Mouse (Mus musculus): Measurements from ENCODE around the gene Prrc2a. TPM values are rescaled to one million over a fixed set of nuclear protein-coding genes. Genes with fewer than 3 reads are reported as not detected.

Gene Prrc2a
- polyA plus RNA-seq, 1 experiment: 352 TPM

DNA sequence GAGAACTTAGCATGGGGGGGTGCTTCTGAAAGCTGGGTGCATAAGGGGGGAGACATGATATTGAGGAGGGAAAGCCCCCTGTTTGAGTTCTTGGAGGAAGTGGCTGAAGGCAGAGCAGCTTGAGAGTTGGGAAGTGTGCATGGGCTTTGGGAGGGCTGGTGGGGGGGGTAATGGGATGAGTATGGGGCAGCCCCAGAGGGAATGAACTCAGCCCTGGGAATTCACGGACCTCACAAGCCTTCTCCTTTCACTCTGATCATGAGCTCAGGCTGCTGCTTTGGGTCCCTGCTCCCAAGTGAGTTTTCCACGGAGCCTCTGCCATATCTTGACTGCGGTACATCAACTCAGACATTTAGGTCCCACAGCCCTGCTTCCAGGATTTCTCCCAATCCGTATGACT is 37.7 kb upstream of the Prrc2a start:
- Histone ChIP-seq H3K4me1 (ENCODE audit: control insufficient read depth, insufficient read depth, insufficient read length, low read length) (peaks cover 22% of the 10 kb centered on the region), H3K4me3 (ENCODE audit: low read depth, low read length) (no peak overlapping the region), H3K36me3 (ENCODE audit: control insufficient read depth, insufficient read depth, low read length) (no peaks in the 10 kb centered on the region), H3K27me3 (ENCODE audit: control insufficient read depth, insufficient read depth, low read length) (no peaks in the 10 kb centered on the region), H3K27ac (ENCODE audit: insufficient read depth, low read depth, low read length) (peak overlapping the region; percentile 30; the same call in 1 of the 2 replicates)
- 79% methylated on average over 4 of the region's 4 CpGs for WGBS
- no peak for TF ChIP-seq POLR2A (IDR thresholded peaks at IDR 0.05; ENCODE audit: low read depth, low read length)
- TF ChIP-seq CTCF (IDR thresholded peaks at IDR 0.05; ENCODE audit: extremely low read depth, insufficient read length, insufficient replicate concordance, low read depth, low read length): no peak

DNA sequence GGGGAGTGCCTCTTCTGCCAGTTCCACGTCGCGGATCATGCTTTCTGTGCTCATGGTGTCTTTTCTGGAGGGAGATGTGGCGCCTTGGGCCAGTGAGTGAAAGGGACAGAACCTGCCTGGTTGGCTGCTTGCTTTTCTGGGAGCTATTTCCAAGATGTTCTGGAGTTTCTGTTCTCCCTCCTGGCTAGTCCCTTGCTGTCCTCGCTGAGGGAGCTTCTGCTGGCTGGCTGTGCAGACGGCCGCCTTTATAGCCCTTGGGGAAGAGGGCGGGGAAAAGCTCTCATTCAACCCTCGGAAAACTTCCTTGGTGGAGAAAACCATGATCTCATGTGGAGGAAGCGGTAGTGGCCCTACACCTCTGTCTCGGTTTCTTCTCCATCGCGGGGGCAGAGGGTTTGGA is 37.1 kb upstream of the Prrc2a start, which contains the start of gene Tnf:
TSS of gene Tnf (minus strand) at position 221 of the 400 bp plus-strand sequence.
- peak; percentile 79; the same call in 1 of the 2 replicates for TF ChIP-seq POLR2A (IDR thresholded peaks at IDR 0.05; ENCODE audit: low read depth, low read length)
- no peak for TF ChIP-seq CTCF (IDR thresholded peaks at IDR 0.05; ENCODE audit: extremely low read depth, insufficient read length, insufficient replicate concordance, low read depth, low read length)
- H3K27me3 ChIP-seq (ENCODE audit: control insufficient read depth, insufficient read depth, low read length): no peaks in the 10 kb centered on the region
- no peaks in the 10 kb centered on the region for H3K36me3 ChIP-seq (ENCODE audit: control insufficient read depth, insufficient read depth, low read length)
- 18% methylated on average over 13 of the region's 13 CpGs for WGBS
- peaks cover 22% of the 10 kb centered on the region for H3K4me1 ChIP-seq (ENCODE audit: control insufficient read depth, insufficient read depth, insufficient read length, low read length)
- peak within 1 kb of the TSS; percentile 42 for H3K27ac ChIP-seq (ENCODE audit: insufficient read depth, low read depth, low read length)
- peak within 1 kb of the TSS; percentile 56 for H3K4me3 ChIP-seq (ENCODE audit: low read depth, low read length)

DNA sequence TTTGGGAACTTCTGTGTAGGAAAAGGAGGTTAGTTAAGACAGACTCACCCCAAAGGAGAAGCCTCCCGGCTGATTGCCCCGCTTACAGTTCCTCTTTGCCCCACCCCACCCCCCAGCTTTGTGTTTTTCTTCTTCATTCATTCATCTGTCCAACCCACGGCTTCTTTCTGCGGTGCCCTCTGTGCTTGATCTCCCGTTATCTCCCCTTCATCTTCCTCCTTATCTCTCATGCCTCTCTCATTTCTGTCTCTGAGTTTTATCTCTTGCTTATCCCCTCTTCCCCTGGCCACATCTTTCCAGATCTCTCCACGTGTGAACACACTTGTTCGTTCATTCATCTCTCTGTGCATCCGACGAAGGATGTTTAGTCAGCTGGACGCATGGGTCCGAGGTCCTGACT is 36.4 kb upstream of the Prrc2a start:
- Histone ChIP-seq H3K36me3 (ENCODE audit: control insufficient read depth, insufficient read depth, low read length) (no peaks in the 10 kb centered on the region), H3K27me3 (ENCODE audit: control insufficient read depth, insufficient read depth, low read length) (no peaks in the 10 kb centered on the region), H3K4me3 (ENCODE audit: low read depth, low read length) (peak overlapping the region; percentile 56), H3K4me1 (ENCODE audit: control insufficient read depth, insufficient read depth, insufficient read length, low read length) (peaks cover 26% of the 10 kb centered on the region), H3K27ac (ENCODE audit: insufficient read depth, low read depth, low read length) (no peak overlapping the region)
- WGBS: 52% methylated on average over 11 of the region's 11 CpGs
- TF ChIP-seq POLR2A (IDR thresholded peaks at IDR 0.05; ENCODE audit: low read depth, low read length): no peak
- no peak for TF ChIP-seq CTCF (IDR thresholded peaks at IDR 0.05; ENCODE audit: extremely low read depth, insufficient read length, insufficient replicate concordance, low read depth, low read length)

DNA sequence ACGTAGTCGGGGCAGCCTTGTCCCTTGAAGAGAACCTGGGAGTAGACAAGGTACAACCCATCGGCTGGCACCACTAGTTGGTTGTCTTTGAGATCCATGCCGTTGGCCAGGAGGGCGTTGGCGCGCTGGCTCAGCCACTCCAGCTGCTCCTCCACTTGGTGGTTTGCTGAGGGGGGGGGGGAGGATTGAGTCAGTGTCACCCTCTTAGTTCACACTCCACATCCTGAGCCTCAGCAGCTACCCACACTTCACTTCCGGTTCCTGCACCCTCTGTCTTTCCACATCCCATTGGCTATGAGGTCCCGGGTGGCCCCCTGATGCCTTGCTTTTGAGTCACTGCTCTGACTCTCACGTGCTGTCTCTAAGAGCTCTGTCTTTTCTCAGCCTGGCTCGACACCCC is 35.7 kb upstream of the Prrc2a start:
- TF ChIP-seq CTCF (IDR thresholded peaks at IDR 0.05; ENCODE audit: extremely low read depth, insufficient read length, insufficient replicate concordance, low read depth, low read length): no peak
- TF ChIP-seq POLR2A (IDR thresholded peaks at IDR 0.05; ENCODE audit: low read depth, low read length): no peak
- Histone ChIP-seq H3K36me3 (ENCODE audit: control insufficient read depth, insufficient read depth, low read length) (no peaks in the 10 kb centered on the region), H3K27me3 (ENCODE audit: control insufficient read depth, insufficient read depth, low read length) (no peaks in the 10 kb centered on the region), H3K4me1 (ENCODE audit: control insufficient read depth, insufficient read depth, insufficient read length, low read length) (peaks cover 28% of the 10 kb centered on the region), H3K4me3 (ENCODE audit: low read depth, low read length) (peak overlapping the region; percentile 56), H3K27ac (ENCODE audit: insufficient read depth, low read depth, low read length) (peak overlapping the region; percentile 42)
- WGBS: 68% methylated on average over 11 of the region's 11 CpGs

DNA sequence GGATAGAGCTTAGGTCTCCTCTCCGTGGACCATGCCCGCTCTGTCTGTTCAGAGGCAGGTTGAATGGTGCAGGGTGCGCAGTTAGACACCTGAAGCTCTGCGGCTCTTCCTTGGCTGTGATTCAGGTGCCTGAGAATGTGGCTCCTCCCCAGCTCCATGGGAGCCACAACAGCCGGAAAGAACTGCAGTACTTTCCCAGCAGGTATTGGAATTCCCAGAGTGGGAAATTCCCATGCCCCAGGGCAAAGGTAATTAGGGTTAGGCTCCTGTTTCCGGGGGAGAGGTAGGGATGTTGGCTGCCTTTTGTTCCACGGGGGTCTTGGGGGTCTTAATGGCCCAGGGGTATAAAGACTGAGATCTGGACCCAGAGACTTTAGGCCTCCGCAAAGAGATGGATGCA is 34.2 kb upstream of the Prrc2a start:
- no peak overlapping the region for H3K27ac ChIP-seq (ENCODE audit: insufficient read depth, low read depth, low read length)
- no peak for TF ChIP-seq POLR2A (IDR thresholded peaks at IDR 0.05; ENCODE audit: low read depth, low read length)
- no peak for TF ChIP-seq CTCF (IDR thresholded peaks at IDR 0.05; ENCODE audit: extremely low read depth, insufficient read length, insufficient replicate concordance, low read depth, low read length)
- H3K27me3 ChIP-seq (ENCODE audit: control insufficient read depth, insufficient read depth, low read length): no peaks in the 10 kb centered on the region
- H3K36me3 ChIP-seq (ENCODE audit: control insufficient read depth, insufficient read depth, low read length): no peaks in the 10 kb centered on the region
- H3K4me1 ChIP-seq (ENCODE audit: control insufficient read depth, insufficient read depth, insufficient read length, low read length): peaks cover 25% of the 10 kb centered on the region
- H3K4me3 ChIP-seq (ENCODE audit: low read depth, low read length): no peak overlapping the region
- WGBS: 31% methylated on average over 8 of the region's 8 CpGs

GRCm38 (mm10) chr17:35198029-35198428 is 33.3 kb upstream of the Prrc2a start:
- no peak overlapping the region for H3K4me3 ChIP-seq (ENCODE audit: low read depth, low read length)
- no peaks in the 10 kb centered on the region for H3K27me3 ChIP-seq (ENCODE audit: control insufficient read depth, insufficient read depth, low read length)
- 74% methylated on average over 7 of the region's 7 CpGs for WGBS
- H3K36me3 ChIP-seq (ENCODE audit: control insufficient read depth, insufficient read depth, low read length): no peaks in the 10 kb centered on the region
- no peak overlapping the region for H3K27ac ChIP-seq (ENCODE audit: insufficient read depth, low read depth, low read length)
- peaks cover 25% of the 10 kb centered on the region for H3K4me1 ChIP-seq (ENCODE audit: control insufficient read depth, insufficient read depth, insufficient read length, low read length)
- TF ChIP-seq POLR2A (IDR thresholded peaks at IDR 0.05; ENCODE audit: low read depth, low read length) (no peak), CTCF (IDR thresholded peaks at IDR 0.05; ENCODE audit: extremely low read depth, insufficient read length, insufficient replicate concordance, low read depth, low read length) (no peak)

GRCm38 (mm10) chr17:35197126-35197525 is 32.4 kb upstream of the Prrc2a start:
- Histone ChIP-seq H3K4me1 (ENCODE audit: control insufficient read depth, insufficient read depth, insufficient read length, low read length) (peaks cover 23% of the 10 kb centered on the region), H3K4me3 (ENCODE audit: low read depth, low read length) (no peak overlapping the region), H3K27me3 (ENCODE audit: control insufficient read depth, insufficient read depth, low read length) (no peaks in the 10 kb centered on the region), H3K27ac (ENCODE audit: insufficient read depth, low read depth, low read length) (no peak overlapping the region), H3K36me3 (ENCODE audit: control insufficient read depth, insufficient read depth, low read length) (no peaks in the 10 kb centered on the region)
- TF ChIP-seq POLR2A (IDR thresholded peaks at IDR 0.05; ENCODE audit: low read depth, low read length): no peak
- TF ChIP-seq CTCF (IDR thresholded peaks at IDR 0.05; ENCODE audit: extremely low read depth, insufficient read length, insufficient replicate concordance, low read depth, low read length): no peak
- 46% methylated on average over 6 of the region's 6 CpGs for WGBS
